Mouse (Mus musculus) c-Kit-negative CD71-positive TER-119-positive erythroid progenitor cells, embryonic 14.5 days (primary cell): ENCODE data around the gene Kcng4.

Source experiments
- DNase-seq: peaks from one replicate; pipeline ENCODE4 v3.0.0-alpha.2; 2013; ENCODE audit warnings: low read depth, low spot score

Kcng4 gene

DNA sequence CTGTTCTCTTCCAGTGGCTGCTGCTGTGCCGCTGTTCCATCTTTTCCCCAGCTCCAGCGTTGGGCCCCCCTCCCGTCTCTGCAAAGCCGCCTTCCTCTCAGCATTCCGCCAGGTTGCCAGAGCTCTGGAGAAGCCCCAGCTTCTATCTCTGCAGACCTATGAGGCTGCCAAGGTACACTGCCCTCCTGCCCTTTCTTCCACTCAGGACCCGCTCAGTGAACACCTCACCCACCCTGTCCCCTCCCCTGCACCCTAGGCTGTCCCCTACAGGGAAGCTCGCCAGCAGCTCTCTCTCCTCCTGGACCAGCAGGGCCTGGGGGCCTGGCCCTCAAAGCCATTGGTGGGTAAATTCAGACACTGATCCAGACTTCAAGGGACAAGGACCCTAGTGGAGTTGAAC, 19.1 kb downstream of the Kcng4 start:
- no peak for DNase-seq

DNA sequence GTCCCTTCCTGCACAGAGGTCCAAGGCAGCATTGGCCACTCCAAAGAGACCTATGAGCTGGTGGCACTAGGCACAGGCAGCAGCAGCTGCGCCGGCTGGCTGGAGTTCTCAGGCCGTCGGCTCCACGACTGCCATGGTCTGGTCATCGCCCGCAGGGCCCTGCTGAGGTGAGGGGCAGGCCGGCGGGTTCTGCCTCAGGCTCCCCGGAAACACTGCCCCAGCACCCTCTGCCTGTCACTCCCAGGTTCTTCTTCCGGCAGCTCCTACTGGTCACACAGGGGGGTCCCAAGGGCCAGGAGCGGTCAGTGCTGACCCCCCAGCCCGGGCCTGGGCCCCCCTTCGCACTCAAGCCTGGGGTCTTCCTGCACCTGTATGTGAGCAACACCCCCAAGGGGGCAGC, 20.4 kb downstream of the Kcng4 start:
- no peak for DNase-seq

GRCm38 (mm10) chr8:119612471-119612870, 23.0 kb downstream of the Kcng4 start, which contains the start of gene Adad2:
Adad2 (plus strand) TSS chr8:119612747.
- DNase-seq = no peak

- DNase-seq = no peak
These were observed 29.3 kb downstream of the Kcng4 start for GRCm38 (mm10) chr8:119606224-119606623.

DNA sequence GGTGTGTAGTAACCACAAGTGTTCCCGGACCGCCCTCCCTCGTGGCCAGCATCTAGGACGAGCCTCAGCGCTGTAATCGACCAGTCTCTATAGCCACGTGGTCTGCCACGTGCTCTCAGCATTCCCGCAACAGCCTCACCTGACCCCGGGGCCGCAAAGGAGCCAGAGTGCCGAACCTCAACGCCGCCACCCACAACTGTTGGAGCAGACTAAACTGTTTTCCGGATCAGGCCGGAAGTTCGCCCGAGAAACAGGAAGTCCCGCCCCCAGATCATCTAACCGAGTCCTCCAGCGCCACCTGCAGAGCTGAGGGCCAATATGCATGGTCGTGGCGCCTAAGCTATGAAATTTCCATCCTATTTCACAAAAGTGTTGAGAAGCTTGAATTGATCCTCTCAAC, 30.5 kb downstream of the Kcng4 start, which contains the start of gene Taf1c:
Gene Taf1c (minus strand): TSS at position 227 of the 400 bp plus-strand sequence.
- peak; percentile 88 for DNase-seq

GRCm38 (mm10) chr8:119604398-119604803, 31.1 kb downstream of the Kcng4 start:
- peak; percentile 12 for DNase-seq

GRCm38 (mm10) chr8:119603771-119604170, 31.7 kb downstream of the Kcng4 start:
- no peak for DNase-seq

GRCm38 (mm10) chr8:119591456-119591855, 44.0 kb downstream of the Kcng4 start:
- no peak for DNase-seq

DNA sequence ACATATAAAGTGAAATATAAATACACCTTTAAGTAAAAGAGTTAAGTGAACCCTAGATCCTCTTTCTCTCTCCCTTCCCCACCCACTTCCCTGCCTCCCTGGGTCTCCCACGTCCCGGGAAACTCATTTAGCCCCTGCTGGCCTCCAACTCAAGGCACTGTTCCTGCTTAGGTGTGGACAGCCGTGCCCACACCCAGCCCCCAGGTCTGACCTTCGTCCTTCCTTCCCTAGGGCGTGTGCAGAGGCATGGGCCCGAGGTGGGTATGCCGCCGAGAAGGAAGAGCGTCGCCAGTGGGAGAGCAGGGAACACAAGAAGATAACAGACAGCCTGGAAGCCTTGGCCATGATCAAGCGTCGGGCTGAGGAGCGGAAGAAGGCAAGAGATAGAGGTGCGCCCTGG, 45.1 kb downstream of the Kcng4 start:
- no peak for DNase-seq

DNA sequence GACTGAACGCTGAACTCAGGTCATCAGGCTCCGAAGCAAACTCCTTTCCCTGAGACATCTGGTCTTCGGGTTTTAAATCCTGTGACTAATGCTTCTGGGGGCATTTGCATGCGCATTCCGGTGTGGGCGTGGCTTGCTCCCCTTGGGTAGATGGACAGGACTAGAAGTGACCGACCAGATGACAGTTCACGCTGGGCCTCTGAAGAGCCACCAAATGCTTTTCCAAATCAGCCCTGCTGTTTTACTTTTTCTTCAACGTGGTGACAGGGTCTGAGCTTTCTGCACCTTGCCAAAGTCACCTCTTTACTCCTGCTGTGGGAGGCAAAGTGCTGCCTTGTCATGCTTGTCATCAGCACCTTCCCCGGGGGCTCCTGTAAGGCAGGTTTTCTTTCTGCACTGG, 46.6 kb downstream of the Kcng4 start:
- DNase-seq = no peak

DNA sequence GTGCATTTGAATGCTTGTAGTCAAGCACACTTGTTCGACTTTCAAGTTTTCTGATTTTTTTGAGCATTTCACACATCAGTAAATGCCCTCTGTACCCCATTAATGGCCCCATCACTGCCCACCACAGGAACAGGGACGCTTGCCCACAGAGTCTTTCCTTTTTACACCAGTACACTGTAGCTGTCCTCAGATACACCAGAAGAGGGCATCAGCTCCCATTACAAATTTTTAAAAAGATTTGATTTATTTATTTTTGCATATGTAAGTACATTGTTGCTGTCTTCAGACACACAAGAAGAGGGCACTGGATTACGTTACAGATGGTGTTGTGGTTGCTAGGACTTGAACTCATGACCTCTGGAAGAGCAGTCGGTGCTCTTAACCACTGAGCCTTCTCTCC, 47.2 kb downstream of the Kcng4 start:
- DNase-seq = no peak

GRCm38 (mm10) chr8:119585901-119586300, 49.6 kb downstream of the Kcng4 start:
- no peak for DNase-seq

DNA sequence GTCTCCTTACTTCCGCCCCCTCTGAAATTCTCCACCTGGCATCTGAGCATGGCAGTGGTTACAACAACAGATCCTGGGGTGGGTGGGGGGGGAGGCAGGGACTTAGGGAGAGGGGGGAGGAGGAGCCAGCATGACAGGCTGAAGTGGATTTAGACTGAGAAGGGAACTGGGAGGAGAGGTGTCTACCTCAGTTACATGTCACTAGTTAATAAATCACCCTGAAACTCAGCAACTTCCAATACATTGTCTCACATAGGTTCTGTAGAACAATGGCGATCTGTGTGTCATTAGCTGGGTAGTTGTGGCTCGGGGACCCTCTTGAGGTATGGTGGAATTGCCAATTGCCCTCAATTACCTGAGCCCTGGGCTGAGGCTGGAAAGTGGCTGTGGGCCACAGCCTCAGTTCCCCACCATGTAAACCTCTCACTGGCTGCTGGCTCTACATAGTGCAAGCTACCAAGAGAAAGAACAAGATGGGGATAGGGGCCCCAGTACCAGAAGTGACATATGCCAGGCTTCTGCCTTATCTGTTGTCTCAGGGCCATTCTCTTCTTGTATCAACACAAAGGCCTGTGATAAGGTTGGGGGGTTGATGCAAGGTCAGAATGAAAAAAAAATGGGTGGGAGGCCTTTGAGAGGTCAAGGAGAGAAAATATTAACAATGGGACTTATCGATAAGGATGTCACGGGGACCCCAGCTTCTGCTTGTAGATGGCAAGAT, 54.9 kb downstream of the Kcng4 start:
- DNase-seq = no peak

DNA sequence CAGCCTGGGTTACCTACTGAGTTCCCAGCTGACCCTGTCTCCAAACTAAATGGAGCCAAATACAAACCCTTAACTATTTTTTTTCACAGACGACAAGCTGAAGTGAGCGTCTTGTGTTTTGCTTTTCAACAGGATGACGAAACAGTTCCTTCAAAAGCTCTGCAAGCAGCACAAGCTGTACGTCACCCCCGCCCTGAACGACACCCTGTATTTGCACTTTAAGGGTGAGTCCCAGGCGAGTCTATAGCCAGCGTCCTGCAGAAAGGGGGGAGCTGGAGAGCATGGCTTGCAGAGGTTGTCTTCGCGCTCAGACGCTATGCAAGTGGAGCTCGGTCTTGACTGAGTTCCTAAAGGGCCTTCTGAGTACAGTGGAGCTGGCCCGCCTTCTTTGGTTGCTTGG, 56.4 kb downstream of the Kcng4 start:
- DNase-seq = no peak

DNA sequence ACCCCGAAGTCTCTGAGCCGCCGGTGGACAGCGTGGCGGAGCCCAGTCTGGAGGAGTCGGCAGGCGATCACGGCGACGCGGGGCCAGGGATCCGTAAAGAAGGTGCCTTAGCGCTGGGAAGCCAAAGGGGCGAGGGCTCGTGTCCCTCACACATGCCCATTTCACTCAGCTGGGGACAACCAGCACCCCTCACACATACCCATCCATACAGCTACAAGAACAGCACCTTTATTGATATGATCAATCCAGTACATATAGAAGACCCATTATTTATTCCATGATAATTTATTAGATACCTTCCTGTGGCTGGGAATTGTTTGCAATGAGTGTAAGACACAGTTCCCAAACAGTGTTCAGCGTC, 60.1 kb downstream of the Kcng4 start:
- DNase-seq = no peak

DNA sequence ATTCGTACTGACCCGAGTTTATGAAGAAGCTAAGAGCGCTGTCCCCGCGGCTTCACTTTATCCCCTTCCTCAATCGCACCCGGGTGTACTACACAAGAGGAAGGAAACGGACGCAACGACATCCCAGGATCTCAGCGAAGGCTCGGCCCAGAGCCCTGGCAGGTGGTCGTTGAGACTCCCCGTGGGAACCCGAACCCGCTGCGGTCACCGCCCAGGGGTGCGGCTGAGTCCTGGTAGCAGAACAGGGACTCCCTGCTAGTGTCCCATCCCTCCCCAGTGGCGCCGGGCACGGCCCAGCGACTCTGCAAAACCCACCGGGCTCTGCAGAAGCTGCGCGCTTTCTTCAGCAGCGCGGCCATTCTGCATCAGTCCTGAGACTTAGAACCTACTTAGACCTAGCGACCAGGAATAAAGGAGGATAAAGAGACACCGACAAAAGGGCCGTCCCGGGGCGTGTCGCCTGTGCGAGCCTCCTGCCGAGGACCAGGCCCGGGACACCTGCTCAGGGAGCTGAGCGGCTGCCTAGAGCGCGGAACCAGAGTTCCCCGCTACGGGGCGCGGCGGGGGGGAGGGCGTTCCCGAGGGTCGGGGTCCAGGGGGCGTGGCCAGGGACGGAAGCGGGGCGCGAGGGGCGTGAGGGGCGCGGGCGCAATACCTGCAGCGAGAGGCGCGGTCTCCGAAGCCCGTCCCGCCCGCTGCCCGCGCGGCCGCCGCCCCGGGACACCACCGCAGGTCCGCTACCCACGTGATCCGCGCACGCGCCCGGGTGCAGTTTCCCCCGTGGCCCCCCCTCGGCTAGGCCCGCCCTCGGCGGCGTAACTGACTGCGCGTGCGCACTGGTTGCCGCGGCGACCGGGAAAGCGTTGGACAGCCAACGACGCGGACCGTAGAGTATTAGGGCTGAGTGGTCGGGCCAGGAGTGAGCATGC, 60.8 kb downstream of the Kcng4 start, which contains the start of the genes Hsdl1 and Dnaaf1:
Gene Hsdl1 (minus strand): TSS at position 747 of the 929 bp plus-strand sequence.
Gene Dnaaf1 (plus strand): TSS at position 799 of the 929 bp plus-strand sequence.
- peak; percentile 84 for DNase-seq
